15 mouse cellular contexts compared by ENCODE assay signal in the genomic region with DNA sequence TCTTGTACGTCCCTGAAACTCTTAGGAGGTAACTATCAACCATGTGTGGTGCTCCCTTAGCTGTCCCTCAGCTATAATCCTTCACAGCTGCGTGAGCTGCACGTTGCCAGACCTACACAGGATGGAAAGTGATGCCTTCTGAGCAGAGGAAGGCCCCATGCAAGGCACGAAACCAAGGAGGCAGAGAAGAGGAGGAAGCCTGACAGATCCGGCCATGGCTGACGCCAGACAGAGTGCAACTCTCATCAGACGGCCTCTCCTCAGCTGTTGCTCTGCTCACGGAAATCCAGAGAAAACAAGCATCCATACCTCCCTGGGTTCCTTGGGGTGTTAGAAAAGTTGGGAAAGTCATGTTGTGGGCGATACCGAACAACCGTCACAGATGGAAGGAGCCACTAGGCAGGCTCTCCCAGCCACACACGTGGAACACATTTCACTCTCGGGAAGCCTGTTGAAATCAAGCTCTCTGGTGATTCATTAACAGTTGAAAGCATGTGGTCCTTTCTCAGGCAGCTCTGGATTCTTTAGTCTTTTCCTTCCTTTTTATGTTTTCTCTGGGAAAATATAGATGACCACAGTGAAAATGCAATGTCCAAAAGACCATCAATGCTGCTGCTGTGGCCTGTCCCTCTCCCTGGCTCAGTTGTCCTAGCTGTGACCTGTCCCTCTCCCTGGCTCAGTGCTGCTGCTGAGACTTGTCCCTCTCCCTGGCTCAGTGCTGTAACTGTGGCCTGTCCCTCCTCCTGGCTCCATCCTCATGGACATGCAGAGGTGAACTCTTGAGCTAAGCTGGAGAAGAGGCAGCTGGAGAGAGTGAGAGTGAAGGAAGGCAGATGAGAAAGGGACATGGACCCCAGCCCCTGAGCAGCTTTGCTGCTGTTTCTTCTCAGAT.
A peak's percentile ranks its signal among the peaks of the same experiment; 100 is the strongest.
DNase-seq lines count a peak whose midpoint lies in the region; ATAC-seq lines count a peak whose summit lies in the region.
"Had no signal": no experiment of that assay in that cellular context is flagged by ENCODE, and none has a peak within 500 bp of the region (broad histone marks: within the 10 kb centered on the region; RNA-seq: fewer than 3 reads in every experiment).

No protein-coding gene starts in this region.

- no peak overlapping the region for H3K4me2 ChIP-seq in hindbrain, embryonic 12.5 days (replicated peaks)
- H3K4me2 ChIP-seq in embryonic facial prominence, embryonic 12.5 days (replicated peaks): no peak overlapping the region
- H3K4me2 ChIP-seq in limb, embryonic 13.5 days (replicated peaks): no peak overlapping the region
- no peak overlapping the region for H3K4me2 ChIP-seq in hindbrain, embryonic 13.5 days
- H3K4me2 ChIP-seq: forebrain, embryonic 12.5 days; liver, embryonic 11.5 days had no signal

- peaks cover 86% of the 10 kb centered on the region for H3K4me1 ChIP-seq in hindbrain, embryonic 10.5 days (replicated peaks)
- peaks cover 57% of the 10 kb centered on the region for H3K4me1 ChIP-seq in hindbrain, embryonic 12.5 days
- H3K4me1 ChIP-seq in embryonic facial prominence, embryonic 12.5 days: peaks cover 12% of the 10 kb centered on the region; the same call in 1 of the 2 replicates
- peaks cover 25% of the 10 kb centered on the region for H3K4me1 ChIP-seq in limb, embryonic 13.5 days
- peaks cover 45% of the 10 kb centered on the region for H3K4me1 ChIP-seq in hindbrain, embryonic 13.5 days (replicated peaks)

- no peak for DNase-seq in hindbrain, embryonic 10.5 days (ENCODE audit: low spot score)
- DNase-seq in left cerebral cortex, postnatal 25 days (ENCODE audit: low spot score in 2 of 2): peak; percentile 25 to 79
- DNase-seq in left cerebral cortex, adult 11 months (ENCODE audit: low spot score): no peak
- no peak for DNase-seq in lung, postnatal 4 days
- DNase-seq: adrenal gland, adult 8-10 months; cerebellum, adult 9-11 months; gastrocnemius, adult 2 months; layer of hippocampus, adult 9-11 months; spleen, adult 18-20 months had no signal

- H3K27me3 ChIP-seq in hindbrain, embryonic 10.5 days (ENCODE audit: insufficient read depth, poor library complexity, severe bottlenecking): no peaks in the 10 kb centered on the region
- no peaks in the 10 kb centered on the region for H3K27me3 ChIP-seq in hindbrain, embryonic 12.5 days
- no peaks in the 10 kb centered on the region for H3K27me3 ChIP-seq in embryonic facial prominence, embryonic 12.5 days
- 0 out of 2 replicates have a peak, but pooled peaks cover 3% of the 10 kb centered on the region for H3K27me3 ChIP-seq in limb, embryonic 13.5 days
- H3K27me3 ChIP-seq in hindbrain, embryonic 13.5 days: no peaks in the 10 kb centered on the region
- H3K27me3 ChIP-seq: forebrain, embryonic 12.5 days had no signal

- 76% methylated on average over 13 of the region's 13 CpGs for WGBS in hindbrain, embryonic 10.5 days
- WGBS in hindbrain, embryonic 12.5 days: 63% methylated on average over 13 of the region's 13 CpGs
- 44% methylated on average over 13 of the region's 13 CpGs for WGBS in embryonic facial prominence, embryonic 12.5 days
- 34% methylated on average over 13 of the region's 13 CpGs for WGBS in limb, embryonic 13.5 days
- WGBS in hindbrain, embryonic 13.5 days: 69% methylated on average over 13 of the region's 13 CpGs

- no peak overlapping the region for H3K9ac ChIP-seq in hindbrain, embryonic 12.5 days
- no peak overlapping the region for H3K9ac ChIP-seq in embryonic facial prominence, embryonic 12.5 days
- no peak overlapping the region for H3K9ac ChIP-seq in limb, embryonic 13.5 days
- H3K9ac ChIP-seq in hindbrain, embryonic 13.5 days: no peak overlapping the region
- H3K9ac ChIP-seq: forebrain, embryonic 12.5 days had no signal

- ATAC-seq in hindbrain, embryonic 12.5 days (ENCODE audit: low FRiP score): no peak
- ATAC-seq in embryonic facial prominence, embryonic 12.5 days (ENCODE audit: insufficient number of reproducible peaks, insufficient read depth, low FRiP score, low TSS enrichment): no peak
- ATAC-seq in limb, embryonic 13.5 days (ENCODE audit: low FRiP score, low read depth): peak; percentile 71
- no peak for ATAC-seq in hindbrain, embryonic 13.5 days (ENCODE audit: low FRiP score)

- H3K4me3 ChIP-seq in hindbrain, embryonic 10.5 days: no peak overlapping the region
- H3K4me3 ChIP-seq in hindbrain, embryonic 12.5 days: no peak overlapping the region
- no peak overlapping the region for H3K4me3 ChIP-seq in embryonic facial prominence, embryonic 12.5 days
- H3K4me3 ChIP-seq in limb, embryonic 13.5 days: no peak overlapping the region
- no peak overlapping the region for H3K4me3 ChIP-seq in hindbrain, embryonic 13.5 days
- H3K4me3 ChIP-seq: forebrain, embryonic 12.5 days; gastrocnemius, adult 2 months had no signal

- no peaks in the 10 kb centered on the region for H3K36me3 ChIP-seq in hindbrain, embryonic 10.5 days
- no peaks in the 10 kb centered on the region for H3K36me3 ChIP-seq in hindbrain, embryonic 12.5 days
- H3K36me3 ChIP-seq in embryonic facial prominence, embryonic 12.5 days: no peaks in the 10 kb centered on the region
- no peaks in the 10 kb centered on the region for H3K36me3 ChIP-seq in limb, embryonic 13.5 days
- no peaks in the 10 kb centered on the region for H3K36me3 ChIP-seq in hindbrain, embryonic 13.5 days
- H3K36me3 ChIP-seq: forebrain, embryonic 12.5 days had no signal

- intact Hi-C loops in left cerebral cortex, postnatal 25 days (cut with DNase I): no loop called here

- H3K9me3 ChIP-seq in hindbrain, embryonic 10.5 days: no peaks in the 10 kb centered on the region
- H3K9me3 ChIP-seq in hindbrain, embryonic 12.5 days (replicated peaks): no peaks in the 10 kb centered on the region
- no peaks in the 10 kb centered on the region for H3K9me3 ChIP-seq in embryonic facial prominence, embryonic 12.5 days
- no peaks in the 10 kb centered on the region for H3K9me3 ChIP-seq in limb, embryonic 13.5 days
- no peaks in the 10 kb centered on the region for H3K9me3 ChIP-seq in hindbrain, embryonic 13.5 days
- H3K9me3 ChIP-seq: forebrain, embryonic 12.5 days had no signal

- H3K27ac ChIP-seq in hindbrain, embryonic 10.5 days: peak overlapping the region; percentile 82
- H3K27ac ChIP-seq in hindbrain, embryonic 12.5 days: no peak overlapping the region
- H3K27ac ChIP-seq in embryonic facial prominence, embryonic 12.5 days: peak overlapping the region; percentile 30; the same call in 1 of the 2 replicates
- H3K27ac ChIP-seq in limb, embryonic 13.5 days: peak overlapping the region; percentile 59
- no peak overlapping the region for H3K27ac ChIP-seq in hindbrain, embryonic 13.5 days
- H3K27ac ChIP-seq: forebrain, embryonic 12.5 days; gastrocnemius, adult 2 months had no signal

Comparison
In these comparisons a context has a peak if more than half of its experiments do, and no peak if none do; other contexts are left out.
1. DNase-seq: peak in left cerebral cortex, postnatal 25 days (2 of 2); none in hindbrain, embryonic 10.5 days (single experiment), left cerebral cortex, adult 11 months (single experiment) and lung, postnatal 4 days (0 of 2).
2. H3K27ac ChIP-seq: peak in hindbrain, embryonic 10.5 days (single experiment), embryonic facial prominence, embryonic 12.5 days (single experiment) and limb, embryonic 13.5 days (single experiment); none in hindbrain, embryonic 12.5 days (single experiment) and hindbrain, embryonic 13.5 days (single experiment).